Mouse (Mus musculus) gastrocnemius, adult 2 months (tissue): Measurements from ENCODE around the gene Zcchc14. TPM values are rescaled to one million over a fixed set of nuclear protein-coding genes. Genes with fewer than 3 reads are reported as not detected.
A peak's percentile ranks its signal among the peaks of the same experiment; 100 is the strongest.

Experiments
- DNase-seq: peaks from one replicate; pipeline ENCODE4 v3.0.0; 2022
- H3K27ac ChIP-seq: fragments of 200-600 bp; 2 replicates; pipeline ENCODE4 v1.8.1; 2022; ENCODE audit warnings: mild to moderate bottlenecking
- H3K4me3 ChIP-seq: fragments of 200-600 bp; 2 replicates; pipeline ENCODE4 v1.8.1; 2022; ENCODE audit warnings: mild to moderate bottlenecking, moderate library complexity
- CTCF ChIP-seq: fragments of 200-600 bp; IDR thresholded peaks from 2 replicates; pipeline ENCODE4 v1.8.1; 2022; ENCODE audit warnings: antibody characterized with exemption, mild to moderate bottlenecking, moderate library complexity
- intact Hi-C: fragments of 180-260 bp; cut with DNase I; formaldehyde crosslinking; loops from one replicate; pipeline ENCODE4 v1.15.1; 2025
- total RNA-seq, 2 experiments: library from RNA; stranded (reverse); gene quantifications; 2 replicates each; pipeline ENCODE4 v1.2.3; 2021

The Zcchc14 gene
- total RNA-seq, 2 experiments from 2014 or later, result 18.8 to 22.3 TPM

- intact Hi-C loops, result no loop called here
Observed at GRCm38 (mm10) chr8:121642804-121643203, 9.9 kb downstream of the Zcchc14 start.

GRCm38 (mm10) chr8:121636180-121636579 is 16.5 kb downstream of the Zcchc14 start:
- no peak for DNase-seq
- H3K27ac ChIP-seq, result peak overlapping the region; percentile 77
- intact Hi-C loops, result no loop called here
- no peak for TF ChIP-seq CTCF
- H3K4me3 ChIP-seq, result no peak overlapping the region

More at GRCm38 (mm10) chr8:121642804-121643203, 9.9 kb downstream of the Zcchc14 start:
- Histone ChIP-seq H3K4me3 (no peak overlapping the region), H3K27ac (peak overlapping the region; percentile 68)
- peak; percentile 50 for DNase-seq
- no peak for TF ChIP-seq CTCF

GRCm38 (mm10) chr8:121635534-121635933 is 17.2 kb downstream of the Zcchc14 start:
- DNase-seq, result peak; percentile 44
- intact Hi-C loops, result no loop called here
- Histone ChIP-seq H3K27ac (peak overlapping the region; percentile 77), H3K4me3 (no peak overlapping the region)
- no peak for TF ChIP-seq CTCF

GRCm38 (mm10) chr8:121632401-121632800 is 20.3 kb downstream of the Zcchc14 start:
- intact Hi-C loops, result no loop called here
- no peak for TF ChIP-seq CTCF
- peak overlapping the region; percentile 81 for H3K27ac ChIP-seq
- DNase-seq, result no peak
- no peak overlapping the region for H3K4me3 ChIP-seq

GRCm38 (mm10) chr8:121631645-121632071 is 21.0 kb downstream of the Zcchc14 start:
- no peak for TF ChIP-seq CTCF
- intact Hi-C loops, result no loop called here
- Histone ChIP-seq H3K27ac (peak overlapping the region; percentile 81), H3K4me3 (no peak overlapping the region)
- peak; percentile 63 for DNase-seq

GRCm38 (mm10) chr8:121628681-121629080 is 24.0 kb downstream of the Zcchc14 start:
- intact Hi-C loops, result no loop called here
- DNase-seq, result no peak
- Histone ChIP-seq H3K4me3 (no peak overlapping the region), H3K27ac (peak overlapping the region; percentile 43; the same call in 1 of the 2 replicates)
- no peak for TF ChIP-seq CTCF

- intact Hi-C loops, result no loop called here
- TF ChIP-seq CTCF, result no peak
- DNase-seq, result no peak
- peak overlapping the region; percentile 43; the same call in 1 of the 2 replicates for H3K27ac ChIP-seq
- H3K4me3 ChIP-seq, result no peak overlapping the region
Observed at GRCm38 (mm10) chr8:121623043-121623442, 29.7 kb downstream of the Zcchc14 start.

- H3K27ac ChIP-seq, result peak overlapping the region; percentile 86
- peak; percentile 47 for TF ChIP-seq CTCF
Observed at GRCm38 (mm10) chr8:121621879-121622278, 30.8 kb downstream of the Zcchc14 start.

GRCm38 (mm10) chr8:121620801-121621516 is 31.7 kb downstream of the Zcchc14 start:
- no peak for DNase-seq
- H3K27ac ChIP-seq, result peak overlapping the region; percentile 86
- intact Hi-C loops, result no loop called here
- no peak for TF ChIP-seq CTCF
- H3K4me3 ChIP-seq, result no peak overlapping the region

More at GRCm38 (mm10) chr8:121621879-121622278, 30.8 kb downstream of the Zcchc14 start:
- intact Hi-C loops, result no loop called here
- no peak overlapping the region for H3K4me3 ChIP-seq
- DNase-seq, result no peak

GRCm38 (mm10) chr8:121619401-121619995 is 33.2 kb downstream of the Zcchc14 start:
- H3K4me3 ChIP-seq, result peak overlapping the region; percentile 34
- intact Hi-C loops, result no loop called here
- TF ChIP-seq CTCF, result no peak
- DNase-seq, result peak; percentile 70
- H3K27ac ChIP-seq, result peak overlapping the region; percentile 86

- intact Hi-C loops, result no loop called here
- Histone ChIP-seq H3K4me3 (no peak overlapping the region), H3K27ac (0 out of 2 replicates have a peak overlapping the region, but pooled peaks have one; percentile 24)
- TF ChIP-seq CTCF, result no peak
- DNase-seq, result no peak
Observed at GRCm38 (mm10) chr8:121613419-121613818, 39.3 kb downstream of the Zcchc14 start.

- no peak for TF ChIP-seq CTCF
- intact Hi-C loops, result no loop called here
- no peak for DNase-seq
- no peak overlapping the region for H3K27ac ChIP-seq
- H3K4me3 ChIP-seq, result no peak overlapping the region
Observed at GRCm38 (mm10) chr8:121609916-121610315, 42.8 kb downstream of the Zcchc14 start.

GRCm38 (mm10) chr8:121609251-121609650 is 43.5 kb downstream of the Zcchc14 start:
- Histone ChIP-seq H3K4me3 (no peak overlapping the region), H3K27ac (no peak overlapping the region)
- TF ChIP-seq CTCF, result no peak
- intact Hi-C loops, result no loop called here
- DNase-seq, result no peak
